Mouse (Mus musculus) colon, adult 2 months (tissue): ENCODE measurements around the gene Tcf21. TPM values are rescaled to one million over a fixed set of nuclear protein-coding genes. Genes with fewer than 3 reads are reported as not detected.

Experiments
- polyA plus RNA-seq: library from polyadenylated mRNA; depleted of rRNA; stranded (reverse); fragments of >200 nt; gene quantifications from 2 replicates; pipeline ENCODE4 v1.2.3, GENCODE M21; 2012; rRNA removed

Gene Tcf21
- 112 and 135 TPM in 2 replicates for polyA plus RNA-seq

GRCm38 (mm10) chr10:22819871-22820590, at the start of gene Tcf21:
Gene Tcf21 (minus strand): TSS chr10:22820174.

Other genes with a start within 250 kb of the Tcf21 start
- 0.91 and 1.0 TPM in 2 replicates for gene Slc2a12, start 175.2 kb downstream of the Tcf21 start, polyA plus RNA-seq
- gene Tbpl1, start 88.2 kb downstream of the Tcf21 start, polyA plus RNA-seq, result 22.5 and 33.7 TPM in 2 replicates